Mouse (Mus musculus) CH12.LX (cell line): ENCODE measurements around the gene Zp3.

Experiments
- CTCF ChIP-seq, 2 experiments: IDR thresholded peaks in 1 of 2; conservative IDR thresholded peaks in 1 of 2; 2 replicates each; pipeline ENCODE4 v1.5.1; 2011 to 2012; ENCODE audit warnings: low read depth in 2 of 2, low read length in 2 of 2, improper control_type of control experiment in 1 of 2, inconsistent platforms in 1 of 2, mild to moderate bottlenecking in 1 of 2, moderate library complexity in 1 of 2
- ELF1 ChIP-seq: IDR thresholded peaks from 2 replicates; pipeline ENCODE4 v1.6.1; 2014; ENCODE audit warnings: low read depth, mild to moderate bottlenecking, inconsistent platforms, low read length, improper control_type of control experiment
- EP300 ChIP-seq: IDR thresholded peaks from 2 replicates; pipeline ENCODE4 v1.6.1; 2011; ENCODE audit warnings: low read length, improper control_type of control experiment
- HCFC1 ChIP-seq: IDR thresholded peaks from 2 replicates; pipeline ENCODE4 v1.6.1; 2012; ENCODE audit warnings: low read depth, mild to moderate bottlenecking, inconsistent platforms, low read length, improper control_type of control experiment
- MYC ChIP-seq: IDR thresholded peaks from 2 replicates; pipeline ENCODE4 v1.6.1; 2011; ENCODE audit warnings: low read depth, mild to moderate bottlenecking, improper control_type of control experiment, low read length
- POLR2A ChIP-seq: IDR thresholded peaks from 2 replicates; pipeline ENCODE4 v1.6.1; 2011; ENCODE audit warnings: low read depth, mild to moderate bottlenecking, improper control_type of control experiment, low read length
- POLR2AphosphoS2 ChIP-seq: IDR thresholded peaks from 2 replicates; pipeline ENCODE4 v1.6.1; 2011; ENCODE audit warnings: low read depth, low read length, improper control_type of control experiment
- ZNF384 ChIP-seq: IDR thresholded peaks from 2 replicates; pipeline ENCODE4 v1.6.1; 2012; ENCODE audit warnings: low read depth, low read length, improper control_type of control experiment, inconsistent platforms

DNA sequence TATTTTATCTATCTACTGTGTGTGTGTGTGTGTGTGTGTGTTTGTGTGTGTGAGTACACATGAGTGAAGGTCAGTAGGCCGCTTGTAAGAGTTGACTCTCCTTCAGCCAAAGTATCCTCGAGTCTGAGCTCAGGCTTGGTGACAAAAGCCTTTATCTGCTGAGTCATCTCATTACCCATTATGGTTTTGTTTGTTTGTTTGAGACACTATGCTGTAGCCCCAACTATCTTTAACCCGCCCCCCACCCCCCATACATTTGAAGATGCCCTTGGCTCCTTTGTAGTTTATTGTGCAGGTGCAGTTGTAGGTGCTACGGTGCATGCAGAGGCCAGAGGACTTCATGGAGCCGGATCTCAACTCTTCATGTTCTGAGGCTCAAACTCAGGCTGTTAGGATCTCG lies 21.3 kb downstream of the Zp3 start:
- no peak for TF ChIP-seq ELF1
- TF ChIP-seq POLR2A: no peak
- TF ChIP-seq EP300: no peak
- no peak for TF ChIP-seq CTCF (conservative IDR thresholded peaks at IDR 0.05 in 1 of 2, IDR thresholded peaks at IDR 0.05 in 1 of 2; ENCODE audit: low read depth in 2 of 2, low read length in 2 of 2)
- no peak for TF ChIP-seq ZNF384
- TF ChIP-seq POLR2AphosphoS2: no peak
- TF ChIP-seq MYC: no peak
- TF ChIP-seq HCFC1: no peak
